Mouse (Mus musculus) hindbrain, embryonic 13.5 days (tissue): Measurements from ENCODE around the gene Vti1a. TPM values are rescaled to one million over a fixed set of nuclear protein-coding genes. Genes with fewer than 3 reads are reported as not detected.

ENCODE experiments used
- ATAC-seq: fragments of 200-750 bp; cut with Nextera tagmentation; 2 replicates; pipeline ENCODE4 v1.8.0; 2017; ENCODE audit warnings: moderate TSS enrichment; ENCODE audit not compliant: low FRiP score
- H3K27ac ChIP-seq: fragments of 300-500 bp; sonication (generic); 2 replicates; pipeline ENCODE4 v1.5.1; 2015; ENCODE audit warnings: inconsistent platforms, mild to moderate bottlenecking, moderate library complexity
- H3K27me3 ChIP-seq: fragments of 300-500 bp; sonication (generic); 2 replicates; pipeline ENCODE4 v1.6.1; 2015; ENCODE audit warnings: mild to moderate bottlenecking, inconsistent platforms
- H3K36me3 ChIP-seq: fragments of 300-500 bp; sonication (generic); 2 replicates; pipeline ENCODE4 v1.6.1; 2015; ENCODE audit warnings: mild to moderate bottlenecking, inconsistent platforms
- H3K4me1 ChIP-seq: fragments of 300-500 bp; sonication (generic); replicated peaks from 2 replicates; pipeline ENCODE4 v1.6.1; 2015; ENCODE audit warnings: inconsistent platforms
- H3K4me2 ChIP-seq: fragments of 300-500 bp; sonication (generic); 2 replicates; pipeline ENCODE4 v1.6.1; 2015; ENCODE audit warnings: inconsistent platforms, mild to moderate bottlenecking, moderate library complexity
- H3K4me3 ChIP-seq: fragments of 300-500 bp; sonication (generic); 2 replicates; pipeline ENCODE4 v1.5.1; 2015; ENCODE audit warnings: mild to moderate bottlenecking, inconsistent platforms
- H3K9ac ChIP-seq: fragments of 300-500 bp; sonication (generic); 2 replicates; pipeline ENCODE4 v1.6.1; 2015; ENCODE audit warnings: mild to moderate bottlenecking, inconsistent platforms
- H3K9me3 ChIP-seq: fragments of 300-500 bp; sonication (generic); 2 replicates; pipeline ENCODE4 v1.6.1; 2016; ENCODE audit warnings: inconsistent platforms
- WGBS: fragments of 180-500 bp; shearing (Covaris S2); methylation state at CpG from one replicate; pipeline ENCODE4 v1.1.7; 2015; 5-methylcytosine and 5-hydroxymethylcytosine counted together
- polyA plus RNA-seq: library from polyadenylated mRNA; unstranded; fragments of >200 nt; fragmentation: Nextera tagmentation; extraction: Ambion mirVana; gene quantifications from 2 replicates; pipeline ENCODE4 v1.2.1, GENCODE M21; 2015

The Vti1a gene
- polyA plus RNA-seq, 1 experiment from 2014 or later = 30.1 TPM

DNA sequence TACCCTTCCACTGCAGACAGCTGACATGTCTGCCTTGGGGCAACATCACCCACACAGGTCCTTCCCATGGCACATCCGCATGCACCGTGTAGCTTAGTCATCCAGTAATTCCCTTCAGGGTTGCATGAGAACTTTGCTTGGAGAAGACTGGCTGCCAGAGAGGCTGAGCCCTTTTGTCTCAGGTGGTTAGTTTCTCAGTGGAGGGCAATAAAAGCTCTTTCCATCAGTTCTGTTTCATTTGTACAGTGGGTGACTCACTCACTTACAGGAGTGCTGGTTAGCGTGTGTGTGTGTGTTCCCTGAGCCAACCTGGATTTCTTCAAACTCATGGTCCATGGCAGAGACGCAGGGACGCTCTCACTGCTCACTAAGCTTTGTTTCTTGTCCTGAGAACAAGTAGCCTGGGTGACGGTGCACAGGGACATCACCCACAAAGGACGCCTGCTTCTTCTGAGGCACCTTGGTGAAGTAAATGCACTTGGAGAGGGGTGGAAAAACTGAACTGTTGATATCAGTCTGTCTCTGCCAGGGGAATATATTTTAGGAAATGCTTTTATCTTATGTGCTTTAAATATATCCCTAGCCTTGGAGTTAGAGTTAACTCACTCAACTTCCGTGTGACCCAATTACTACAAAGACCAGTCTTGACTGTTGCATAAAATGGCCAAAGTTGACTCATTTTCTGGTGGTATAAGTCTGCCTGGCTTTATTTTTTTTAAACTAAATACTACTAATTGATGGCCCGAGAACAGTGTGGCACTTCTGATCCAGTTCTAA lies 254.6 kb downstream of the Vti1a start:
- 93% methylated on average over 9 of the region's 9 CpGs for WGBS
- H3K36me3 ChIP-seq = no peaks in the 10 kb centered on the region
- H3K4me1 ChIP-seq = 0 out of 2 replicates have a peak, but pooled peaks cover 2% of the 10 kb centered on the region
- H3K9ac ChIP-seq = no peak overlapping the region
- no peak overlapping the region for H3K4me3 ChIP-seq
- no peak overlapping the region for H3K4me2 ChIP-seq
- H3K27ac ChIP-seq = no peak overlapping the region
- H3K27me3 ChIP-seq = 0 out of 2 replicates have a peak, but pooled peaks cover 10% of the 10 kb centered on the region
- no peaks in the 10 kb centered on the region for H3K9me3 ChIP-seq
- no peak for ATAC-seq

DNA sequence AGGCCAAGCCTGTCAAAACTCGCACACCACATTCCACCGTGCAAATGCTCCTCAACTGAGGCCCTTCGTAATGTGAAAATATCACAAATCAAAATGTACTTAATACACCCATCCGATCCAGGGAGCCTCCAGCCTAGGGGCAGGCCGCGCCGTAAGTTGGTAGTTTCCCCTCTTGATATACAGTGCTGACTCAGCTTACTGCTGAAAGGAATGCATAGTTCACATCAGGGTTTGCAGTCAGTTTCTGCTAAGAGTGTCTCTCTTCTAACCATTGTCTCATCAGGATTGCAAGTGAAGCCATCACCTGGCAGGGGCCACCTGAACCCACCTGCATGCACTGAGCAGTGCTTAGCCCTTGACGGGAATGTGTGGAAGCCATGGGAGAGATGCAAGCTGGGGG lies 255.4 kb downstream of the Vti1a start:
- ATAC-seq = no peak

DNA sequence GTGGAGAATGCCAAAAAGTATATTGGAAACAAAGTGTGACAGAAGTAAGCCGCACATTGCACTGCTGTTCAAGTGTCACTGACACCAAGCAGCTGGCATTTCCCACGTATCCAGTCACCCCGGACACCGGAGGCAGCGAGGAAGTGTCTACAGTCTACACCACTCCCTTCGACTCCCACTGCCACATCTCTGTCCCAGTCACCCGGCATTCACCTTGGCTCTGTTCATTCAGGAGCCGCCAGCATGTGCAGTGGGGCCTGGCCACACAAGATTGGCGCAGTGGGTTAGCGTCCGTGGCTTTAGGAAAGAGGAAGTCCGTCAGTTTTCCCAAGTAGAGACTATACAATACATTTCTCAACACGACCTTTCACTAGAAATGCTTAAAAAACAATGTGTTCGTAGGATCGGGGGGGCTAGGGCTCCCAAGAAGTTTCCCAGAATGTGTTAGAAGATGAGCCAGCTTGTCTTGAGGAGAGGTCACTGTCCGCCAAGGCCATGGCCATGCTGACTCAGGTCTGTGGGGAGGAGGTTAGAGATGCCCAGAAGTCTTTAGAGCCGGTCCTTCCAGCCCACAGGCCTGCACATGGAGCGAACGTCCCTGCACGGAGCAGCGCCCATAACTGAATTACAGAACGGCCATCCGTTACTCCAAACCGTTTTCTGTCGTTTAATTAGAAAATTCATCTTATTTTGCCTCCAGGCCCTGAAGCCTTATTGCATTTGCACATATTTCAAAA lies 261.4 kb downstream of the Vti1a start:
- no peak for ATAC-seq
- H3K4me2 ChIP-seq = no peak overlapping the region
- H3K4me1 ChIP-seq = peaks cover 14% of the 10 kb centered on the region
- H3K4me3 ChIP-seq = no peak overlapping the region
- 0 out of 2 replicates have a peak overlapping the region, but pooled peaks have one; percentile 9 for H3K9ac ChIP-seq
- peak overlapping the region; percentile 64; the same call in 1 of the 2 replicates for H3K27ac ChIP-seq
- H3K27me3 ChIP-seq = peaks cover 27% of the 10 kb centered on the region
- no peaks in the 10 kb centered on the region for H3K36me3 ChIP-seq
- 76% methylated on average over 25 of the region's 25 CpGs for WGBS
- no peaks in the 10 kb centered on the region for H3K9me3 ChIP-seq

More for the DNA sequence above, 255.4 kb downstream of the Vti1a start:
- Histone ChIP-seq H3K36me3 (no peaks in the 10 kb centered on the region), H3K27me3 (0 out of 2 replicates have a peak, but pooled peaks cover 10% of the 10 kb centered on the region), H3K9ac (no peak overlapping the region), H3K4me2 (no peak overlapping the region), H3K9me3 (no peaks in the 10 kb centered on the region), H3K4me3 (no peak overlapping the region), H3K4me1 (0 out of 2 replicates have a peak, but pooled peaks cover 2% of the 10 kb centered on the region), H3K27ac (no peak overlapping the region)
- WGBS = 92% methylated on average over 8 of the region's 8 CpGs

DNA sequence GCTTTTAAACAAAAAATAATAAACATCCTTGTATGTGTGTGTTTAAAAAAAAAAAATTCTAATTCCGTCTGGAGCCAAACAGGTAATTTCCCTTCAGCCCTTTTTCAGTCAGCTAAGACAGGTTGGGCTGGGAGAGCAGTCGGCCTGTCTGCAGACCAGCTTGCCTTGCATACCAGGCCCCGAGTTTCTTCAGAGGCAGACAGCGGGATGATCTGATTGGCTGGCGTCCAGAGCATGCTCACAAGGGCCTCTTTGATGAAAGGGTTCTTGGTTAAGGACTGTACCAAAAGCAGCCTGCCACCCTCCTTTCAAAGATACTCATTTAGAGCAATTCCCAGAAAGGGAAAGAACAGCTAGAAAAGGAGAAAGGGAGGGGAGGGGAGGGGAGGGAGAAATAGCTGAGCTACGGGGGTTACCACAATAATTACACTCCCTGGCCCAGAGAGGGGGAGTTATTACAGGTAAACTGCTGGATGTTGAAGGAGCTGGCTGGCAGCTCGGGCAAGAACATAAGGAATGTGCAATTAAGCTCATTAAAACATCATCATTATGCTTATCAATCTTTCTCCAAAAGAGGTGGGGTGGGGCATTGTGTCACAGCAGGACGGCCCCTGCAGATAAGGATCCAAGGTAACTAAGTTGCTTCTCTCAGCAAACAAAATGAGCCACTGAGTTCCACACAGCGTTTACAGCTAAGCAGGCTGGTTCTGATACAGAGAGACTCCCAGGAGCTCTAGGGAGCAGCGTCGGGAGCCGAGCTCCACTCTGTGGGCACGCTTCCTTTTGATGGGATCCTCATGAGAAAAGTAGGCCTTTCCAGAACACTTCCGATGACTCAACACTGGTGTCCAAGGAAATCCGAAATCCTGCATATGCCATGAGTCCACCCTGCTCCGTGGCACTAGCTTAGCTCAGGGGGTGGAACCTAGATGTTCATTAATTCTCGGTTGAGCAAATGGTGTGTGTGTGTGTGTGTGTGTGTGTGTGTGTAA lies 262.3 kb downstream of the Vti1a start:
- peaks cover 17% of the 10 kb centered on the region for H3K4me1 ChIP-seq
- no peak overlapping the region for H3K9ac ChIP-seq
- WGBS = 45% methylated on average over 17 of the region's 17 CpGs
- no peak overlapping the region for H3K4me3 ChIP-seq
- peak overlapping the region; percentile 64 for H3K27ac ChIP-seq
- H3K27me3 ChIP-seq = peaks cover 28% of the 10 kb centered on the region
- H3K9me3 ChIP-seq = no peaks in the 10 kb centered on the region
- H3K4me2 ChIP-seq = no peak overlapping the region
- ATAC-seq = peak; percentile 91
- H3K36me3 ChIP-seq = no peaks in the 10 kb centered on the region

DNA sequence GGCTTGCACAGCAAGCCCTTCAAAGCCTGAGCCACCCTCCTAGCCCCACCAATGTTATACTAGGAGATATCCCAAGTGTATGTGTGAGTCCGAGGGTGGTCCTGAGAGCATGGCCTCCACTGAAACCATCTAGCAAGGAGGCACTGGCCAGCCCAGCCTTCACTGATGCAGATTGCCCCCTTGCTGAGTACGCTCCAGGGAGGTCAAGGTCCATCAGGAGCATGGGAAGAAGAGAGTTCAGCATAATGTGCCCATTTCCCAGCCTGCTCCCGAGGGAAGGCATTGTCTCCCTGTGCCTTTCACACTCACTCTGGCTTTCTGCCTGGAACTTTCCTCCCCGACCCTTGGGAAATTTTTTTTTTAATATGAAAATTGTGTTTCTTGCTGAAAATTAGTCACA lies 263.2 kb downstream of the Vti1a start:
- Histone ChIP-seq H3K4me1 (peaks cover 17% of the 10 kb centered on the region), H3K27ac (no peak overlapping the region), H3K4me2 (no peak overlapping the region), H3K9me3 (no peaks in the 10 kb centered on the region), H3K36me3 (no peaks in the 10 kb centered on the region), H3K9ac (no peak overlapping the region), H3K27me3 (peaks cover 35% of the 10 kb centered on the region), H3K4me3 (no peak overlapping the region)
- ATAC-seq = no peak
- WGBS = 89% methylated on average over 4 of the region's 4 CpGs

DNA sequence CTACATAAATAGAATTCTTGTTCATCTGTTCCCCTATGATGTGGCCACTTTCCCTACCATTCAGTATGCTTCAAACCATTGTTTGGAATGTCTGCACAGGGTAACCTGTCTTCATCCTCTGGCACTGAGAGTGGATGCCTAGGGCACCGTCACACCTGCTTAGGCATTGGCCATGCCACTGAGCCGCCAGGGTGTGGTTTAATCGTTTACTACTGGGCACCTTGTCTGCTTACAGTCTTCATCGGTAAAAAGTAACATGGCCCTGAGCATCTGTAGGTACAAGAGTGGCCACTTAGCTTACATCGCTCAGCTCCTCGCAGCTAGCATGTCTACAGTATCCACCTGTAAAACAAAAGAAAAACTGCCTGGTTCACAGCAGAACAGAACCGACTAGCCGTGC lies 264.1 kb downstream of the Vti1a start:
- no peak overlapping the region for H3K27ac ChIP-seq
- peaks cover 17% of the 10 kb centered on the region for H3K4me1 ChIP-seq
- no peaks in the 10 kb centered on the region for H3K36me3 ChIP-seq
- H3K9me3 ChIP-seq = no peaks in the 10 kb centered on the region
- 94% methylated on average over 8 of the region's 8 CpGs for WGBS
- H3K9ac ChIP-seq = no peak overlapping the region
- no peak overlapping the region for H3K4me2 ChIP-seq
- ATAC-seq = no peak
- peaks cover 39% of the 10 kb centered on the region for H3K27me3 ChIP-seq
- H3K4me3 ChIP-seq = no peak overlapping the region

DNA sequence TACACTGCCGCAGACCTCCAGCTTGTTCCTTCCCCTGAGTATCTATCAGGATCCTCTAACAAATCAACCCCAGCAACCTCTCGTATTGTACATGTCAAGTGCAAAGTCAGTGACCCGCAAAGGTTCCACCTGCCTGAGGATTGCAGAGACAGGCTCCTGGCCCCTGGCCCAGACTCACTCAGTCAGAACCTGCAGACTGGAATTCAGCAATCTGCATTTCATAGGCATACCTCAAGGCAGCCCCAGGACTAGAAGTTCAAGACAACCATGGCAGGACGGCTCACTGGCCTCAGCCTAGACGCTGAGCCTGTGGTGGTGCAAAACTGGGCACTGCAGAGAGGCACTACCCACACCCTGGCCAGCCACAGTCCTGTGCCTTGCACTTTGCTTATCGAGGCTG lies 264.6 kb downstream of the Vti1a start:
- 82% methylated on average over 6 of the region's 6 CpGs for WGBS
- no peaks in the 10 kb centered on the region for H3K36me3 ChIP-seq
- ATAC-seq = no peak
- no peak overlapping the region for H3K4me2 ChIP-seq
- H3K9me3 ChIP-seq = no peaks in the 10 kb centered on the region
- H3K4me3 ChIP-seq = no peak overlapping the region
- peaks cover 44% of the 10 kb centered on the region for H3K27me3 ChIP-seq
- H3K27ac ChIP-seq = no peak overlapping the region
- H3K9ac ChIP-seq = no peak overlapping the region
- peaks cover 17% of the 10 kb centered on the region for H3K4me1 ChIP-seq

DNA sequence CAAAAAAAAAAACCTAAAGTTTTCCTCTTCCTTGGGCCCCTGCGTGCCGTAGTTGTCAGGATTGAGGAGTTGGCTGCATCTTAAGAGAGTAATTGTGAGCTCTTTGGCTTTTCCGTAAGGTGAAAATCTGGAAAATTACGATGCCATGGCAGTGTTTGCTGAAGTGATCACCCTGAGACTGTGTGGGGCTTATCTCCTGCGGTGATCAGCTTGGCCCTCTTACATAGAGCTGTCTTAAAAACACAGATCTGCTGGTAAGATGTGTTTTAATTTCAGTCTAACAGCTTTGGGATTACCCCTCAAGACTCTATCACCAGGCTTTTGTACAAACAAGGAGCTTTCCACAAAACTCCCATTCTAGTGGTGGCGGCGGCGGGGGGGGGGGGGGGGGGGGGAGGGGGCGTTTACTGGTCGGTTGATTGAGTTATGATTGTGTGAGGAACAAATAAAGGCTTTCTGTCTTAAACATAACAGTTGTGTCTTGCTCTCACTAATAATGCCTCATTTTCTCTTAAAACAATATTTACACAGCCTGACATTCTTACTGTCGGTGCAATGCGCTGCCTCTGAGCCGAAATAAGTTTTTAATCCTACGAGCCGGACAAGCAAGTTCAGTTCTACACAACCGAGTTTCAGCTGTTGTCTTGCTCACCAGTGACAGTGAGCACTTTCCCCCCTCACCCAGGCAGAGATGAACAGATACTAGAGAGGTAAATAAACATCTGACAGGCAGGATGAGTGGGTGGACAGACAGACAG lies 267.0 kb downstream of the Vti1a start:
- ATAC-seq = no peak
- no peak overlapping the region for H3K4me2 ChIP-seq
- H3K4me1 ChIP-seq = peaks cover 10% of the 10 kb centered on the region
- WGBS = 66% methylated on average over 11 of the region's 16 CpGs
- H3K27me3 ChIP-seq = peaks cover 65% of the 10 kb centered on the region
- no peak overlapping the region for H3K4me3 ChIP-seq
- no peak overlapping the region for H3K27ac ChIP-seq
- H3K9ac ChIP-seq = no peak overlapping the region
- H3K36me3 ChIP-seq = no peaks in the 10 kb centered on the region
- no peaks in the 10 kb centered on the region for H3K9me3 ChIP-seq

DNA sequence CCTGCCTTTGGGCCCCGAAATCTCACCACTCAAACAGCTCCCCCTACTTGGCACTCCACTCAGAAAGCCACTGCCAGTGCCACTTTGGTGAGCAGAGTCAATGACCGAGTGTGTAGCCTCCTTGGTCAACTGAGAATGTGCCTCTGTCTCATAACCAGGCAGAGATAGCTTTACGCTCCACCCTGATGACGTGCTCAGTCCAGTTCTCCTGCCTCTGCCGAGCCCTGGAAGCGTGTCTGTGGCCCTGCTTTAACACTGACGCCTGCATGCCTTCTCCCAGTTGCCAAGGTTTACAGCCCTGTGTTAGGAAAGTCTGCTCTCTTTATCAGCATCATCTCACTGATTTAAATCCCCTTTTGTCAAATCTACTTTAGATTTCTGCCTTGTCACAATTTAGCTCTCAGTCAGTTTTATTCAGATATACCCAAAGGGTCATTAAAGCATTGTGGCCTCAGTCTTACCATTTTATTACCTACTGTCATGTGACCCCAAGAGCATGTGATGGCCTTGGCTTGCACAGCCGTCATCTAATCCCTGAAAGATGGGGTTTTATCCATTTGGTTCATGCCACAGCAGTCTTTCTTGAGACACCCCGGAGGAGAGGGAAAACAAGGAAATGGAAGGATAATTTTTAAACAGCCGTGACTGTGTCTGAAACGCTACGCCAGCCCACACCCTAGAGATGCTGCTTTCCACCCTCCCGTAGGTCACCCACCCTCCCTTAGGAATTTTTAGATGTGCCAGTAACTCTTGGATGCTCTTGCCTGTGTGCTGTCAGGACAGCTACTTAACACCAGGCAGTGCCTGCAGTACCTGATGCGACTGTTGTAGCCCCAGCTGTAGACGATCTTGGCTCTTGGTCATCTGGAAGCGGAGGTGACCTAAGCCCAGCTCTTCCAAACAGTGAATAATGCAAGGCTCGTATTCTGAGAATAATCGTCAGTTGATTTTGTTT lies 269.5 kb downstream of the Vti1a start:
- H3K4me1 ChIP-seq = peaks cover 20% of the 10 kb centered on the region
- WGBS = 80% methylated on average over 18 of the region's 18 CpGs
- H3K27me3 ChIP-seq = peaks cover 73% of the 10 kb centered on the region
- no peaks in the 10 kb centered on the region for H3K9me3 ChIP-seq
- no peaks in the 10 kb centered on the region for H3K36me3 ChIP-seq
- H3K9ac ChIP-seq = no peak overlapping the region
- no peak overlapping the region for H3K4me3 ChIP-seq
- no peak overlapping the region for H3K27ac ChIP-seq
- no peak overlapping the region for H3K4me2 ChIP-seq
- no peak for ATAC-seq

DNA sequence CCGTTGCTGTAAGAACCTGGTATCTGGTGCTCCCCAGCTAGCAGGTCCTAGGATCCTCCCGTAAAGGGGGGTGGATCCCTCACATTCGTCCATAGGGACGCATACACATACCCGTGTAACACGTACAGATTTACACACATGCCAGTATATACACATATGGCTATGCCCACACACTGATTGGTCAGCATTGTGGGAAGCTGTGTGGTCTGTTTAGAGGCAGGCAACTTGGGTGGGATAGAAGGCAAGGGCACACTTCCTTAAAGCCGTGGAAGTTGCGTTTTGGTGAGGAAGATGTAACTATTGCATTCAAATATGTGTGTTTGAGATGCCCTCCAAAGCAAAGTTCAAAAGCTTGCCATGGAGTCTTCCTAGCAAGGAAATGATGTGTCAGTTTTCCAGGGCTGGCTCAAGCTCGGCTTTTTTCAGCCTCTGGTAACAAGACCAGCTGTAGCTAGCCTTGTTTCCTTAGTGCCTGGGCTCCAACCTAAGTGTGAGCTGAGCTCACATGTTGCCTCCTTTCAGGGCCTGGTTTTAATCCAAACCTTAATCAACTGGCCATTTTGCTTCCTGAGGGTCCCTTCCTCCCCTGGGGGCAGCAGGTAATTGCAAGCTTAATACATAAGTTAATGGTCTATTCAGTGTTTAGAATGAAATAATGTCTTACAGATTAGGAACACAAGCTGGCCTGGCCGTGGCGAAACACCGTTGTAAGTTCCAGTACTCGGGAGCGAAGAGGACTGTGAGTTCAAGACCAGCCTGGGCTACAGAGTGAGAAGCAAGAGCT lies 271.7 kb downstream of the Vti1a start:
- Histone ChIP-seq H3K36me3 (no peaks in the 10 kb centered on the region), H3K4me3 (no peak overlapping the region), H3K27ac (no peak overlapping the region), H3K4me1 (peaks cover 21% of the 10 kb centered on the region), H3K4me2 (no peak overlapping the region), H3K27me3 (peaks cover 76% of the 10 kb centered on the region), H3K9me3 (no peaks in the 10 kb centered on the region), H3K9ac (no peak overlapping the region)
- WGBS = 84% methylated on average over 14 of the region's 14 CpGs
- ATAC-seq = no peak
